Mouse (Mus musculus) embryonic facial prominence, embryonic 15.5 days (tissue): ENCODE measurements at regions not wholly inside any gene's neighbourhood (a gene's known extent, or its start where the extent isn't known, plus 50 kb on each side); places are given as distances from the start of the nearest gene placed in this dataset.

Experiments used
- ATAC-seq: fragments of 200-750 bp; cut with Nextera tagmentation; 2 replicates; pipeline ENCODE4 v1.8.0; 2017; ENCODE audit warnings: low read depth, moderate TSS enrichment; ENCODE audit not compliant: insufficient number of reproducible peaks, low FRiP score, low TSS enrichment
- H3K27ac ChIP-seq: fragments of 300-500 bp; sonication (generic); replicated peaks from 2 replicates; pipeline ENCODE4 v1.5.1; 2015; ENCODE audit warnings: mild to moderate bottlenecking, inconsistent platforms
- H3K27me3 ChIP-seq: fragments of 300-500 bp; sonication (generic); 2 replicates; pipeline ENCODE4 v1.6.1; 2015; ENCODE audit warnings: inconsistent platforms
- H3K36me3 ChIP-seq: fragments of 300-500 bp; sonication (generic); 2 replicates; pipeline ENCODE4 v1.6.1; 2015; ENCODE audit warnings: mild to moderate bottlenecking, inconsistent platforms
- H3K4me1 ChIP-seq: fragments of 300-500 bp; sonication (generic); 2 replicates; pipeline ENCODE4 v1.6.1; 2015; ENCODE audit warnings: inconsistent platforms
- H3K4me2 ChIP-seq: fragments of 300-500 bp; sonication (generic); replicated peaks from 2 replicates; pipeline ENCODE4 v1.6.1; 2015; ENCODE audit warnings: mild to moderate bottlenecking, inconsistent platforms
- H3K4me3 ChIP-seq: fragments of 300-500 bp; sonication (generic); replicated peaks from 2 replicates; pipeline ENCODE4 v1.5.1; 2015; ENCODE audit warnings: mild to moderate bottlenecking, inconsistent platforms
- H3K9ac ChIP-seq: fragments of 300-500 bp; sonication (generic); 2 replicates; pipeline ENCODE4 v1.6.1; 2015; ENCODE audit warnings: inconsistent platforms
- H3K9me3 ChIP-seq: fragments of 300-500 bp; sonication (generic); replicated peaks from 2 replicates; pipeline ENCODE4 v1.6.1; 2016; ENCODE audit warnings: inconsistent platforms
- WGBS: fragments of 180-500 bp; shearing (Covaris S2); methylation state at CpG from one replicate; pipeline ENCODE4 v1.1.7; 2015; 5-methylcytosine and 5-hydroxymethylcytosine counted together

DNA sequence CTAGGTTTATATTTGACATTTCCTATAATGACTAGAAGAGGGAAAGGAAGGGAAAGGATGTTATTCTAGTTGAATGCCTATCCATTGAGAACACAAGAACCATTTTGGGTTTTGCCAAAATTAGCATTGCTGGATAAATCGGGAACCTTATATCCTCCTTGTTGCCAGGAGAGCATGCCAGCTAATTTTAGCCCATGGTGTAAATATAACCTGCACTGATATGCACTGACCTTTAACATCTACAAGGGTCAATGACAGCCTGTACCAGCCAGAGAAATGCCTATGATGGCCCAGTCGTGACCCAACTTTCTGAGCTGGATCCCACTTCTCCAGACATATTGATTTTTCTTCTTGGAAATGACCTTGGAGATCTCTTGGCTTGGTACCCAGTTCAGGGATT lies 83.7 kb upstream of the Pcgf5 start:
- no peak overlapping the region for H3K4me2 ChIP-seq
- H3K4me3 ChIP-seq = no peak overlapping the region
- no peaks in the 10 kb centered on the region for H3K36me3 ChIP-seq
- H3K9me3 ChIP-seq = no peaks in the 10 kb centered on the region
- H3K9ac ChIP-seq = no peak overlapping the region
- ATAC-seq = no peak
- no peaks in the 10 kb centered on the region for H3K4me1 ChIP-seq
- whole genome bisulfite sequencing = 75% methylated on average over 2 of the region's 2 CpGs
- no peak overlapping the region for H3K27ac ChIP-seq
- H3K27me3 ChIP-seq = no peaks in the 10 kb centered on the region

DNA sequence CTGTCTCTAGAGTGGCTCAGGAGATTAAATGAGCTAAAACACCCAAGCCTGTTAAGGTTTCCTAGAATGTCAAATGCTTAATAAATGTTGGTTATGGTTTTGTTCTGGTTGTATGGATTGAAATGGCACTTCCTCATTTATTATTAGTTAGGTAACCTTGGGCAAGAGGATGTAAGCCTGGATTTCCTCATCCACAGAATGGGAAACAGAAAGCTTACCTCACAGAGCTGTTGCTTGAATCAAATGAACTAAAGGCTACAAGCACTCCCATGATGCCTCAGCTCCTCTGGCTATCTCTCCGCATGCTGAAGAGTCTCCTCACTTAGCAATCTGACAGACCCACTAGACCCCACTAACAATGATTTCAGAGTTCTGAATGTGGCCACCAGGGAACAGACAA lies 82.8 kb upstream of the Pcgf5 start:
- H3K4me3 ChIP-seq = no peak overlapping the region
- no peak overlapping the region for H3K27ac ChIP-seq
- H3K4me1 ChIP-seq = no peaks in the 10 kb centered on the region
- H3K36me3 ChIP-seq = no peaks in the 10 kb centered on the region
- no peak overlapping the region for H3K9ac ChIP-seq
- no peak overlapping the region for H3K4me2 ChIP-seq
- no peak for ATAC-seq
- no peaks in the 10 kb centered on the region for H3K27me3 ChIP-seq
- no peaks in the 10 kb centered on the region for H3K9me3 ChIP-seq
- 88% methylated on average over 1 of the region's 1 CpGs for WGBS

DNA sequence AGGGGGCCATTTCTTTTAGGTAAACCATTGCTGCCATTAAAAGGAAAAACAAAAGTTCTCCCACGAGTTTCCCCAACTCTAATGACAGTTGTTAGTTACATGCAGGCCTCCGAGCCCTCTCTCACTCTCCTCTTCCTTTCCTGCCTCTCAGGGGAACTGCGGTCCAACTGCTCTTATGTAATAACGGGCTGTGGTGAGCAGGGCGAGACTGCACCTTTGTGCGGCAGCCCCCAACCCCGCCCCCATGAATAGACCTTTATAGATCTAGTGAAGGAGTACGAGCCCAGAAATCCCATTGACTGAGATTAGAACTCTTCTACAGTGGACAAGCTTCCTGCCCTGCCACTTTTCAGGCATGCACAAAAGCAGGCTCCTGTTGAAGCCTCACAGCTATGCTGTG lies 81.8 kb upstream of the Pcgf5 start:
- 56% methylated on average over 8 of the region's 8 CpGs for WGBS
- no peak overlapping the region for H3K9ac ChIP-seq
- no peaks in the 10 kb centered on the region for H3K9me3 ChIP-seq
- no peaks in the 10 kb centered on the region for H3K4me1 ChIP-seq
- no peak overlapping the region for H3K4me3 ChIP-seq
- H3K36me3 ChIP-seq = no peaks in the 10 kb centered on the region
- H3K27ac ChIP-seq = no peak overlapping the region
- ATAC-seq = no peak
- H3K4me2 ChIP-seq = no peak overlapping the region
- no peaks in the 10 kb centered on the region for H3K27me3 ChIP-seq

DNA sequence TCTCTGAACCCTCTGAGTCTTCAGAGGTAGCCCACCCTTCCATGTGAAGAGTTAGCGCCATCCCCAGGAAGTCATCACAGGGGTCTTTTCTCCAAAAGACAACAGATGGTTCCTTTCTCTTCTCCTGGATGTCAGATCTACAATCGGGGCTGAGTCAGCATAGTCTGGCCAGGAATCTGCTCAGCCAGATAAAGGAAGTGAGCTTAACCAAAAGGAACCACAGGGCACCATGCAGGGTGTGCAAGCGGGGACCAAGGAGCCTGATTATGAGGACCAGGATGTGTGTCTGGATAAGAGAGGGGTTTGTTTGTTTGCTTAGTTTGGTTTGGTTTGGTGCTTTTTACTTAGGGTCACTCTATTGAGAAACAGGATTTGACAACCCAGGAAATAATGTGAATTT lies 74.6 kb upstream of the Pcgf5 start:
- no peak overlapping the region for H3K27ac ChIP-seq
- H3K36me3 ChIP-seq = no peaks in the 10 kb centered on the region
- no peak for ATAC-seq
- no peak overlapping the region for H3K4me3 ChIP-seq
- H3K4me2 ChIP-seq = no peak overlapping the region
- no peaks in the 10 kb centered on the region for H3K9me3 ChIP-seq
- no peaks in the 10 kb centered on the region for H3K4me1 ChIP-seq
- no peak overlapping the region for H3K9ac ChIP-seq
- no peaks in the 10 kb centered on the region for H3K27me3 ChIP-seq
- WGBS = 59% methylated on average over 3 of the region's 3 CpGs

DNA sequence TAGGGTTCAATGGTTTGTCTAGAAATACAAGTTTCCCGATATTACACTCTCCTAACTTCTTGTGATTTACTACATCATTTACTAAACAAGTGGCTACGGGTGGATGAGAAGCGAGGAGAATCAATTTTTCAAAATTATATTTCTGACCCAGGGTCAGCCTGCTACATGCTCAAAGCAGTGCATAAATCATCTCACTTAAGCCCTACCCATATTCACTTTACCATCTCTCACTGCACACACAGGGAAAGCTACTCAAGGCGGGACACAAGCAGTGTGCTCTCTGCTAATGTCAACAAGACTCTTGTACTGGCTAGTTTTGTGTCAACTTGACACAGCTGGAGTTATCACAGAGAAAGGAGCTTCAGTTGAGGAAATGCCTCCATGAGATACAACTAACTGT lies 62.6 kb upstream of the Pcgf5 start:
- no peak for ATAC-seq
- Histone ChIP-seq H3K4me1 (no peaks in the 10 kb centered on the region), H3K27ac (no peak overlapping the region), H3K4me2 (no peak overlapping the region), H3K9me3 (no peaks in the 10 kb centered on the region), H3K9ac (no peak overlapping the region), H3K4me3 (no peak overlapping the region), H3K36me3 (no peaks in the 10 kb centered on the region), H3K27me3 (no peaks in the 10 kb centered on the region)
- WGBS = 87% methylated on average over 4 of the region's 4 CpGs

DNA sequence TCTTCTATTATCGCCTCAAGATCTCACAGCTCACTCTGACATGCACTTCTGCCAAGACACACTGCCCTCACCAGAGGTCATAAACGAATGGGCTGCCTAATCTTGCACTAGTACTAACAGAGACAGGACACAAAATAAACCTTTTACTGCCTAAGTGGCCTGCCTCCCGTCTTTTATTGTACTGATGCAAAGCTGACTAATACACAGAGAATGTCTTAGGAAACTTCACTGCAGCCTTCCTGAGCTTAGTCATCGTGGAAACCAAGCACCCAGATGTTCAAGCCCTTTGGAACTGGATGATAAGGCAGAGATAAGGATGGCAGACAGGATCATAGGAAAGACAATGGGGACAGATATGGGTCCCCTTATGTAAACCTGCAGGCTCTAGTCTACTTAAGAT lies 57.3 kb upstream of the Pcgf5 start:
- no peaks in the 10 kb centered on the region for H3K27me3 ChIP-seq
- WGBS = 71% methylated on average over 4 of the region's 4 CpGs
- no peaks in the 10 kb centered on the region for H3K9me3 ChIP-seq

DNA sequence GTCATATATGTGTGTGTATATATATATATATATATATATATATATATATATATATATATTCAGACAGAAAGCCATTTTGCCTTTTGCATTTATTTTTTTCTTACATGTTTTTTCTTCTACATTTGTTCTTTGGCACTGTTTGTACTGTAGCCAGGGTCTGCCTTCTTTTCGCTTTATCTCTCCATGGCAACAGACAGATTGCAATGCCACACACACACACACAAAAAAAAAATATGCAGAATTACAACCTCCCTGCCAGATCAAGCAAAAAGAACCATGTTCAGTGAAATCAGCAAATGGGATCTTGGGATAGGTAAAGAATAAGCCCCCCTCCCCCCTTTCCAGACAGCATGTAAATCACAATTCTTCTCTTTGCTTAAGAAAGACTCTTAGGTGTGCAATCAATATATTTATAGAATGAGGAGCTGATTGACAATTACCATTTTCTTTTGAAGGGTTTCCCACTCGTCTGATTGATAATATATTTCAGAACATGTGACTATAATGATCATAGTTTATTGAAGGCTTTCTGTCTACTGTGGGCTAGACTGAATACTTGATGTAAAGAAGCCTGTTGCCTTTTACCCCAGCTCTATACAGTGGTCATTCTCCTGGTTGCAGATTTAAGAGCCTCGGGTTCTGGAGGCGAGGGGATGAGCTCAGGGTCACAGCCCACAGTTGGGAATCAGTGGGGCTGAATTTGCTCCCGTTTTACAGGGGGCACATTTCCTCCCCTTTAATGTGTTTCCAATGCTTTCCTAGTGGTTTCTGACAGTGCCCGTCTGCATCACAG lies 54.7 kb upstream of the Pcgf5 start:
- no peaks in the 10 kb centered on the region for H3K27me3 ChIP-seq
- no peaks in the 10 kb centered on the region for H3K36me3 ChIP-seq
- H3K9ac ChIP-seq = no peak overlapping the region
- H3K4me2 ChIP-seq = no peak overlapping the region
- no peak for ATAC-seq
- no peak overlapping the region for H3K4me3 ChIP-seq
- WGBS = 51% methylated on average over 6 of the region's 6 CpGs
- no peaks in the 10 kb centered on the region for H3K4me1 ChIP-seq
- H3K27ac ChIP-seq = no peak overlapping the region
- no peaks in the 10 kb centered on the region for H3K9me3 ChIP-seq

More for the DNA sequence above, 57.3 kb upstream of the Pcgf5 start:
- no peak for ATAC-seq
- Histone ChIP-seq H3K36me3 (no peaks in the 10 kb centered on the region), H3K4me3 (no peak overlapping the region), H3K4me2 (no peak overlapping the region), H3K9ac (no peak overlapping the region), H3K4me1 (no peaks in the 10 kb centered on the region), H3K27ac (no peak overlapping the region)
